Mouse (Mus musculus) cerebellum, adult 8-10 months (tissue): ENCODE data around the gene Tagap1.
"Not testable (repeated sequence)": the region's sequence is repeated elsewhere in the genome, so short reads cannot be mapped to it uniquely, and the experiment has no call there.

Source experiments
- DNase-seq: peaks from one replicate; pipeline ENCODE4 v3.0.0; 2022

Tagap1 gene

DNA sequence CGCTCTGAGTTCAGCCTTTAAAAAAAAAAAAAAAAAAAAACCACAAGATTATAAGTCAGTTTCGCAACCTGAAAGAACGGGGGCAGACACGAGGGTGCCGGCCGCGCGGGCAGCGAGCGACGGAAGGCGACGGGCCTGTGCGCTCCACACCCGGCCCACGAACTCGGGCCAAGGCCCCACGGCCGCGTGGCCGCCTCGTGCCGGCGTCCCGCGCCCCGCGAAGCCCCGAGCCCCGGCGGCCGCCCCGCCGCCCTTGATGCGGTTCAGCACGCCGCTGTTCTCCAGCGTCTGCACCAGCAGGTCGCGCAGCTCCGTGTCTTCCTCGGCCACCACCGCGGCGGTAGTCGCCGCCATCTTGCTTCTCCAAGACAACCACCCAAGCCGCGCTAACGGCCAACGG, at the start of gene Tagap1:
Gene Tagap1, minus strand, starts transcription at position 381 of the 400 bp plus-strand sequence.
- DNase-seq, result peak; percentile 53

DNA sequence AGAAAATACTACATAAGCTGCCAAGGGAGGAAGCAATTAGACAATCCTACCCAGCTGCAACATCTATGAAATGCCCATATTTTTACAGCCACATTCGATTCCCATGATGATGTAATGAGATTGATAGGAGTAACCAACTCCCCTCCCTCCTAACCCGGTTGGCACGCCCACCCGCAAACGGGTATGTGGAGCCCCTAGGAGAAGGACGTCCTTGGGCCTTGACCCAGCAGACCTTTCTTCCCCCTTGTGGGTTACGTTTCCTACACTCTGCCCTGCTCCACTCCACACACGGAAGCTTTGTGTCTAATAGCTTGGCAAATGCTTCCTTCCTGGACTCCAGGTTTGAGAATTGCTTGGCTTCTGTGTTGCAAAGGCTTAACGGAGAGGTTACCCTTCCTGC, 48.9 kb upstream of the Tagap1 start:
- not testable (repeated sequence) for DNase-seq

DNA sequence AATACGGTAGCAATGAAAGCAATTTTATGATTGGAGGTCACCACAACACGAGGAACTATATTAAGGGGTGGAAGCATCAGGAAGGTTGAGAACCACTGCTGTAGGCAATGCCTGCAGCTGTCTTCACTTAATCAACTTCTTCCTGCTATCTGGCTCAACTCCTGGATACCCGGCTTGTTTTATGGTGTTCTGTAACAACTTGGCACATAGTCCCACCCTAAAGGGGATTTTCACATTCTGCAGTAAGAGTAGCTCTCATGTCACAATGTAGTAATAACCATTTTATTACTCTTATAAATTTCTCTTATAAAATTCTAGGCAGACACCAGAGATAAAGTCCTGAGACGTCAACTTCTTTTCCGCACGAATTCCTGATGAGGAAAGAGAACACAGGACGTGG, 48.5 kb upstream of the Tagap1 start:
- not testable (repeated sequence) for DNase-seq

DNA sequence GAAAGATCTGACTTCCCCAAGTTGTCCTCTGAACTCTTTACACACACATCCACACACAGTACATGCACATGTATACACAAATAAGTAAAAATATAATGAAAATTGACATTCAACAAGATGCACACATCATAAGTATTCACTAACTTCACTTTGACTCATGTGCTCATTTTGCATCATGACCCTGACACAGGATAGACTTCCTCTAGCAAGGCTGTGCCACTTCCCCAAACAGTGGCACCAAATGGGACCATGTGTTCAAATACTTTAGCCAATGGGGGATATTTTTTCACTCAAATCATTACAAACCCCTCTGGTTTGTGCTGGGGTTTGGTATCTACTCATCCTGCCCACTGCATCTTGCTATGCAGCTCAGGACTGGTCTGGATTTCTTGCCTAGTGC, 47.9 kb upstream of the Tagap1 start:
- DNase-seq, result not testable (repeated sequence)

DNA sequence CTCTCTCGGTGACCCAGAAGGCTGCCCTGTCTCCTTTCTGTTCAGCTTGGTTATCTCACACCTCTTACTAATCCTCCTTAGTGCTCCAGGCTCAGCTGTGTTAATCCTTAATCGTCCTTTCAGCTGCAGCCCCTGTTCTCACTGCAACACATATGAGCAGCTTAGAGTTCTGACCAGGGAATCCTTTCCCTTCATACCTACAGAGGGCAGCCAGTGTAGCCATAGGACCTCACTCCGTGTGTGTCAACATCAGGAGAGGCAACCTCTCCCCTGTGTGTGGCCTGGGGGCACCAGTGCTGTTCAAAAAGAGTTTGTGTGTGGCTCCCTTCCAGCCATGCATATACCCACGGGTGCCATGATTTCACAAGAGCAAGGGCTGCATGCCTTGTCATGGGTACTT, 44.7 kb upstream of the Tagap1 start:
- not testable (repeated sequence) for DNase-seq

DNA sequence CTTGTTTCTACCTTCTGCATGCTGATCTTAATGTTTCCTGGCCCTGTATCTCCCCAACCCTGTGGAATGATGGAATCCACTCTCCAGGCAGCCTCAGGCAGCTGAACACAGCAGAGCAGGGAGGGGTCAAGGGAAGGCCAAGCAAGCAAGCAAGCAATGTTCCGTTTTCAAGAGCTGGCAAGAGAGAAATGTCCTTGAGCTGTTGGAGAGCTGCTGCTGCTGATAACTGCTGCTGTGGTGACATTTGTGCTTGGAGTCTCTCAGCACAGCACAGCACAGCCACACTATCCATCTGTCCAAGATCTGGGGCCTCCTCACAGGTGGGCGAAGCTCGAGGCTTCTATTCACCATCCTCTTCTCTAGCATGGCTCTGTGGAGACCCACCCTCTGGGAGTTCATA, 42.4 kb upstream of the Tagap1 start:
- DNase-seq, result not testable (repeated sequence)

DNA sequence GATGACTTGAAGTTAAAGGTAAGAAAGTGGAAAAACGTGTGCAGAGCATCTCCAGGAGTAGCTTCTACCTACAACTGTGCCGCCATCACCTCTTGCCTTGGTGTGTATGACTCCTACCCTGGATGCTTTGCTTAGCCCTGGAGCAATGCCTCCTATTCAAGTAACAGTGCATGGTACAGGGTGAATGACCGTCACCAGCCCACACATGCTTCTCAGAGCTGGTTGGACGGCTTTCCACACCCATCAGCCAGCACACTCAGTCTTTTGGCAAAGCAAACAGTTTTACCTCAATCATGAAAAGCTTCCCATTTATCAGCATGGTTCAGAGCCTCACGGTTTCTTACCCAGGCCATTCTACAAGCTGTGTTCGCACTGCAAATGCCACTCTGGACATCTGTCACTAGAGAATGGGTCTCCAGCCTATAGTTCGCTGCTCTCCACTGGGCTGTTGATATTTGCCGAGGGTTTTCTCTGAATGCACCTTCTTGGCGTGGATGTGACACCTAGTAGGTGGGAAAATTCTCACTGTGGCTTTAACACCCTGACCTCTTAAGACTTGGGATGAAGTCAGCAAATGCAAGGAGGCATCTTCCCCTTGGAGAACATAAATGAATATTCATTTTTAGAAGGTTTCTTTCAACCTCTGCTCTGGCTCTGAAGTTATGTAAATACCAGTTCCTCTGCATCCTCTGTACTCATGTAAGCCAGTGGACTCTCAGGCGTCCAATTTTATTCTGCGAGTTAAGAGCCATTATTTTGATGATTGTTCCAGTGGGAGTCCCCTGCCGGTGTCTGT, 41.0 kb upstream of the Tagap1 start:
- DNase-seq, result not testable (repeated sequence)

DNA sequence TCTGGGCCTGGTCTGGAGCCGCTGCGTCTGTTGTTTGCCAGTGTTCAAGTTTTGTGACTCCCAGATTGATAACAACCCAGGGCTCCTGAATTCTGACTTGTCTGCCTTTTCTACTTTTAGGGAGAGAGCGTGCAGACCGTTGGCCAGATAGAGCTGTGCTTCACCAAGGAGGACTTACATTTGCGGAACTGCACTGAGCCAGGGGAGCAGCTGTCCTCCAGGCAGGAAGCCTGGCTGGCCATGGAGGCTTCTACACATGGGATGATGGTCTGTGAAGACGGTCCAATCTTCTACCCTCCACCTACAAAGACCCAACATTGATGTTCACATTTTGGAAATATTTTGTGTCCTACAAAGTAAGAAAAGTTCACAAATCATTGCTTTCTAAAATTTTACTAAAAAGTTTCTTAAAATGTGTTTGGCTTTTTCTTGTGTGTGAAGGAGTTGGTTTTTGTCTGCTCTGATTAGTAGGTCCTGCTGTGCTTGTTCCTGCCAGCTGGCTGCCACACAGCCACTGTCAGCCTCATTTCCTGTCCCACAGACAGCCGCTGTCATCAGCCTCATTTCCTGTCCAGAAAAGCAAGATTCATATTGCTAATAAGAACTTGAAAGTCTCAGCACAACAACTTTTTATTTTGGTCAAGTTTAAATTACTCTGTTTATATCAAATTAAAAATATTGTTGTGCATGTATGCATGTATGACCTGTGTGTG, 37.0 kb upstream of the Tagap1 start:
- not testable (repeated sequence) for DNase-seq

DNA sequence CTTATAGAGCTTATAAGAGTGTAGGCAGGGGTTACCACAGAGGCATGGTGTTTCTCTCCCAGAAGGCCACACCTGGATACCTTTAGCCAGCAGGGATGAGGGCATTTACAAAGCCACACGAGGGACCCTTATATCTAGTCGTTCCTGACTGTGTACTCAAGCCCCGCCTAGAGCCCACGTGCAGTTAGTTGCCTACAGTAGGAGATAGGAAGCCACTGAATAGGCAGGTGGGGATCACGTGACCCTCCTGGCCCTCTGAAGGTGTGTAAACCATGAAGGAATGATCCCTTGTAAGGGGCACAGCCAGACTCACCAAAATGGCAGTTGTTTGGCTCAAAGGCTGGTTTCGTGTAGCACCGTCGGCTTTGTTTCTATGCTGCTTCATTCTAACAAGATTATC, 35.9 kb upstream of the Tagap1 start:
- not testable (repeated sequence) for DNase-seq

DNA sequence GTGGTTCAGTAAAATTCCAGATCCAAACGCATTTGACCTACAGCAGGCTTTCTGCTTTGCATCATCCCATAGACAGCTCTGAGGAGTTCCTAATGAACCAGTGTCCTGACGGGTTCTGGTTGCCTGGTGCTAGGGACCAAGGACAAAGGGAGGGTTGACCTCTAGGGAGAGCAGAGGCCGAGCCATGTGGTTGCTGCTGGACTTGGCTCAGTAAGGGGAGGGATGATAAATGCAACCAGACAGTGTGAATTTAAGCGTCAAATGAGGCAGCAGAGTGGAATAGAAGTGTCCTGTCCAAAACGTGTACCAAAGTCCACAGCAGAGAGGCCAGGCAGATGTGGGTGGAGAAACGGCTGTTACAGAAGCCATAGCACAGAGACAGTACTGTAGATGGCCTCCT, 34.5 kb upstream of the Tagap1 start:
- DNase-seq, result not testable (repeated sequence)

DNA sequence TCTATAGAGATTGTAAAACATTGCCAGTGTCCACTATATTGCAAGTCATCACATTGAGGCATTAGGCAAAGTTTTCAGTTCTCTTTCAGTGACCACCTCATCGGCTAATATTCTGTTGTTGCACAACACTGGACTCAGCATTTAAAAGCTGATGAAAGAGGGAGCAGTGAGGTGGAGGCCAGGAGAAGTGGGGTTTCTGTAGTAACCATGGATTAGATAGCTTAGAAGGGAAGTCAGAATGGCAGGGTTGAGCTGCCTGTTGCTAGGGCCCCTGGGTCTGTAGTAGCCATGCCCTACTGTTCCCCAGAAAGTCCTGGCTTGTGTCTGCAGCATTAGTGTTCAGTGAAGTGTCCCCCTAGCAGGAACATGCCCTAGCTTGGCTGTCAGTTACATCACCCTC, 25.2 kb upstream of the Tagap1 start:
- DNase-seq, result not testable (repeated sequence)

DNA sequence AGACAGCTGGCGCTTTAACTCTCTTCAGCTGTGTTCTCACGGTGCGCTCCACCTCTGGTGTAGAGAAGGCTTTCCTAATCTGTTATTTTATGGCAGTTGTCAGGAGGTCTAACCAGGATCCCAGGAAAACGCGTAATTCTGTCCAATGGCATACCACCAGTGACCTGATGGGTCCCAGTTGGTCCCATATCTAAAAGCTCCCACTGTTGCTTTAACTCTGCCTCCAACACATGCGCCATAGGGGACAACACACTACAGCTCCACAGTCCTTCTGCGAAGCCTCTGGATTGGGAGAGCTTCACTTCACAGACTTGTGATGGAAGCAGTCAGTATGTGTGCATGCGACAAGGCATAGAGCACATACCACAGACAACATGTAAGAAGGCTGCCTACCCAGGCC, 19.2 kb upstream of the Tagap1 start:
- not testable (repeated sequence) for DNase-seq

DNA sequence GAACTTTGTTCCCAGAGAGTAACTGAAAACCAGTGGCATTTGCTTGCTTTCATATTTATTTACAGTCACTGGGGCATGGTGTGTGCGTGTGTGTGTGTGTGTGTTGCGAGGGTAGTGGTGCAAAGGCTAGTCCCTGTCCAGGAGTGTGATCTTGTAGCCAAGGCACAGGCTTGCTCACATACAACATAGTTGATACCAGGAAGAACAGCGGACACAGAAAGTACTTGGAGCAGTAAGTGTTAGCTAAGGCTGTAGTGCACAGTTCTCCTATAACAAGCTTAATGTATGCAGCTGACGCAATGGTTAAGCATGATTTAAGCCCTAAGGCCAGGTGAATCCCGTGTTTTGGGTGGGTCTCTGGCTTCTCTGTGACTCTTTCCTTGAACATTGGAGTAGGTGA, 18.4 kb upstream of the Tagap1 start:
- not testable (repeated sequence) for DNase-seq

DNA sequence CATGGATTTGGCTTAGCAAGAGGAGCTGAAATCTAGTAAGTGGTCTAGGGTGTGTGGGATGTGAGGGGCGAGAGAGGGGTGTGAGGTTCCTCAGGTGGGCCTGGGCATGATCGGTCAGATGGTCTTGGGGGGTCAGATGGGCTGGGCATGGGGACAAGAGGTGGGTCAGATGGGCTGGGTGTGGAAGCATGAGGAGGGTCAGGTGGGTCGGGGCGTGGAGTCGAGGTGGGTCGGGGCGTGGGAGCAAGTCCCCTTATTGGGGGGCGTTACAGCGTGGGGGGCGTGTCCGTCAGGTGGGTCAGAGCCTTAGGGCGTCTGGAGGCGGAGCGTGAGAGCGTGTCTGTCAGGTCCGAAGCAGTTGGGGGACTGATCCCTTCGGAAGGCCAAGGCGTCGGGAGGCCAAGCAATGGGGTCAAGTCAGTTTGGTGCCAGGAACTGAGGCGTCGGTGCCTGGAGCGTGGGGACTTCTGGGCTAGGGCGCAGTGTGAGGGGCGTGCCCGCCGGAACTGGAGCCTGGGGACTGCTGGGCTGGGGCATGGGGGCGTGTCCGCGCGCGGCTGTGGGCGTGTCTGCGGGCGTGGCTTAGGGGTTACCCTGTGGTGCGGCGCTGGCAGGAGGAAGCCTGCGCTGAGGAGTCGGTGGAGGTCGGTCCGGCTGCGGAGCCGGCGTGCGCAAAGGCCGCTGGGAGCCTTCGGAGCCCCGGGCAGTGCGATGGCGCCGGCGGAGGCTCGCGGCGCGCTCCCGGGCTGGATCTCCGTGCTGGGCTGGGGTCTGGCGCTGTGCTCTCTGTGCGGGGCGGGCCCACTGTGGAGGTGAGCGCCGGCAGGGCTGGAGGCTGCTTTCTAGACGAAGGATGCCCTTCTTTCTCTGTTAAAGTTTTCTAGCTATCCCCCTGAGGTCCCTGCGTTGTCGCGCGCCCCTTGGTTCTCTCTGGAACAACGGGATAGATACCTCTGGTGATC, 17.6 kb upstream of the Tagap1 start, which contains the start of gene Gm49721:
Gene Gm49721, plus strand, starts transcription at position 618 of the 962 bp plus-strand sequence.
- peak; percentile 45 for DNase-seq

DNA sequence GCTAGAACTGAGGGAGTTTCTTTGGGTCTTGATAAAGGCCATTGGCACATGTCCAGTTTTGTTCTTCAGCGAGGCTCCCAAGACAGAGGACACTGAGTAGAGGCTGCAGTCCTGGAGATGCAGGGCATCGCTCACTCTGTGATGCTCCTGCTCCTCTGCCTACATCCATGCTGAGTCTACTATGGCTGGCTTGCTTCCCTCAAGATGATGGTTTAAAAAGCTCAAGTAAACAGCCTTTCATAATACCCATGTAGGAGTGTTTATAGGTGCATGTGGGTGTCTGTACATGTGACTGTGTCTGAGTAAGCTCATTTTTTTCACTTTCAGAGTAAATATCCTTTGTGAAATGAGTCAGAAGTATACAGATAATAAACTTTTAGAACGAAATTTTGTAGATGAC, 14.0 kb upstream of the Tagap1 start:
- DNase-seq, result not testable (repeated sequence)

DNA sequence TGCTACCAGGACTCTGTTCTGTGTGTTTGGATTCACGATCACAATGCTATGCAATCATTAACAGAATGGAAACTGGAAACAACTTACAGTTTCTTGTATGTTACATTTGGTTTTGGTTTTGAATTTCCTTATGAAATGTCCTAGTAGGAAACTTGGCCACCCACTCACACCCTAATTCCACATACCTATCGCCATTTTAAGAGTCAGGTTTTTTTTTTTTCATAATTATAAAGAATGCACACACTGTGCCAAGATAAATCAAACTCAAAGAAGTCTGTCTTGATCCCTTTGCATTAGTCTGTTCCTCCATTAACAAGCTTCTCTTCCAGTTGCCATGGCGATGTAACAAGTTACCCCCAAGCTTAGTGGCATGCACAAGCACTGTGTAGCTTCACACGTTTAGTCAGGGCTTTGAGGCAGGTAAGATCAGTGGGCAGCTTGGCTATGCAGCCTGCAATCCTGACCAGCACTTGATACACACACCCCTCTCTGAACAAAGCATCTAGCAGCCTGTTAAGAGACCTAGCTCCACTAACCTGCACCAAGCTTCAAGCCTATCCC, 12.0 kb upstream of the Tagap1 start:
- DNase-seq, result not testable (repeated sequence)

DNA sequence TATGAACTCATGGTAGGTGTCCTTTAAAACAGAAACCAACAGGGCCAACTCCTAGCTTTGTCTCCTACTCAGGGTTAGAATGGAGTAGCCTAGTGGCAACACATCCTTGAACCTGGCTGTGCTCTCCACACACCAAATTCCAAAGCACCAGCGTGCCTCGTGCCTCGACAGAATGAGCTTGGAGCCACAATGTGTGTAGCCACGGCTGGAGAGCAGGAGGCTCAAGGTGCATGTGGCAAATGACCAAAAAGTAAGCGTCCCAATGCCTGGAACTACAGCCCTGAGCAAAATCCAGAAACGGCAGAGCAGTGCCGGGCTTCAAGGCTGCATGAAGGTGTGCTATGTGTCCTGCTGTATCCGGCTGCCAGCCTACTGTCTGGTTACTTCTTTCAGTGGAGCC, 10.3 kb upstream of the Tagap1 start:
- DNase-seq, result not testable (repeated sequence)

DNA sequence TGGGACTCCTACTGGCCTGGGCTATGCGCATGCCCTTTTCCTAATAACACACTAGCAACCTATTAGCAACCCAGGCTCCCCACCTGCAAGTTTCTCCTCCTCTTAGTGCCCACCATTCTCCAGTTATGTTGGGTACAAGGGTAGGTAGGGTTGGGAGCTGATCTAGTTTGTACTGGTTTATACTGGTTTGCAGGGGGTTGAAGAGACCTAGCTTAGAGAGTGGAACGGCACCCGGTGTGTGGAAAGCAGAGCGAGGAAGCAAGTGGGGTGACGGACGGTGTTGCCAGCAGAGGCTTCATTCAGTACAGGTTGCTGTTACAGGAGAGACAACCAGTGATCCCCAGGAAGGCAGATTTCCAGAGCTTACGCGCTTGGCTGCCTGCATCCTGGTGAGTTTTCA, 9.4 kb upstream of the Tagap1 start, which contains the start of gene Rnaset2b:
Gene Rnaset2b, plus strand, starts transcription at position 301 of the 400 bp plus-strand sequence.
- DNase-seq, result not testable (repeated sequence)

DNA sequence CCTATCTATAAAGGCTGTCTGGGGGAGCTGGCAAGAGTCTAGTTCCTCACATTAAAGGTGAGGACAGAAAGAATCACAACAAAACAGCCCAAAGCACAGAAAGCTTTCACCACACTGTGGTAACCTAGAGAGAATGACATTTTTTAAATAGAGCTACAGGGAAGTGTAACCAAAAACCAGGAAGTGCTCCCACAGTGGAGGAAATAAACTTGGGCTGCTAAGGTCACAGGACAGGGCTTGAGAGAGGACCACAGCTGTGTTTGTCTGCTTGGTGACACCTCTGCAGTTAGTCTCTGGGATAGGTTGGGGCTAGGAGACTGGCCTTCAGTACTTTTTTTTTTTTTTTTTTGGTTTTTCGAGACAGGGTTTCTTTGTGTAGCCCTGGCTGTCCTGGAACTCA, 6.7 kb upstream of the Tagap1 start:
- not testable (repeated sequence) for DNase-seq

DNA sequence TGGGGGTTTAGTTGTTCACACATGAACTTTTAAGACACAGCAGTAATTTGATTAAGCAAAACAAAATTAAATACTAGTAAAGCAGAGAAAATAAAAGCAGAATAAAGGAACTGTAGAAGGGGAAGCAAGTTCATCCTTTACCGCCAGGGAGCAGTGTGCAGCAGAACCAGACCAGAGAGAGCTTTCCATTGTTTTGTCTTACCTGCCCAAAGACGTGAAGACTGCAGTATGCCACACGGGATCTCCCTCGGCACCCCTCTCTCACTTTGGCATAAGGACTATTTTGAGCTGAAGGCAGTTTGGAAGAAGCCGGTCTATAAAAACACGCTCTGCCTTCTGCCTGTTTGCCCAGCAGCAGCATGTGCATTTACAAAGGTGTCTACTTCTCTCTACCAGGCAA, 4.4 kb upstream of the Tagap1 start:
- not testable (repeated sequence) for DNase-seq

DNA sequence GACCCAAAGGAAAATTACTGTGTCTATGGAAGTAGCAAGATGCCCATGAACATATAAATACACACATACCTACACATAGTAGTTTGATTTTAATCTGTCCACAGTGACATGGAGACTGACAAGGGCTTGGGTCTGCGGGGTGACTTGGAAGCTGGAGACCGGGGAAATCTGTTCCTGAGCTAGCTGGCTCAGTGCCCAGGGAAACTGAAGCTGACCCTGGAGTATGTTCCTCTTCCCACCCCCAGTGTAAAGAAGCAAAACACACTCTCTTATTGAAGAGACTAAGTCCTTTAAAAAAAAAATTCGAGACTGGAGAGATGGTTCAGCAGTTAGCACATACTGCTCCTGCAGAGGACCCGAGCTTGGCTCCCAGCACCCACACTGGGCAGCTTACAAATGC, 2.0 kb upstream of the Tagap1 start:
- DNase-seq, result not testable (repeated sequence)

DNA sequence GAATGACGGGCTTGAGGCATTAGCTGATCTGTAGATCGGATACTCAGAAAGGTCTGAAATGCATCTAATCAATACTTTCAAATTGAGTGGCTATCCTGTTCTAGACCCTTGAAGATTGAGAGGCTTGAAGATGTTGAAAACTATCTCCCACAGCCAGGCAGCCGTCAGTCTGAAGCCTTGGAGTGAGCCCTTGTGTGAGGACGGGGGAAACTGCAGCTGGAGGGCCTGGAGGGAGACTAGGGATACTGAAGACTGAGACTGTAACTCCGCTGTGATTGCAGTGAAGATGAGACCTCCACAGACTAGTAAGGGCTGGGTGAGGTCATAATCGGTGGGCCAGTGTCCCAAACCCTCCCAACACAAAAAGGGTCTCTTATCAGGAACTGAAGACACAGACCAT, 1.4 kb upstream of the Tagap1 start:
- DNase-seq, result not testable (repeated sequence)
